15 mouse cellular contexts compared by ENCODE assay signal in genomic region chr6:52674541-52674940, GRCm38 (mm10). TPM values are rescaled to one million over a fixed set of nuclear protein-coding genes. Genes with fewer than 3 reads are reported as not detected.
A peak's percentile ranks its signal among the peaks of the same experiment; 100 is the strongest.
DNase-seq lines count a peak whose midpoint lies in the region; ATAC-seq and TF ChIP-seq lines count a peak whose summit lies in the region.
"Had no signal": no experiment of that assay in that cellular context is flagged by ENCODE, and none has a peak within 500 bp of the region (broad histone marks: within the 10 kb centered on the region; RNA-seq: fewer than 3 reads in every experiment).

No protein-coding gene starts in this region.

- no peak for TF ChIP-seq EP300 in stomach, postnatal 0 days (optimal IDR thresholded peaks at IDR 0.05)

- no peaks in the 10 kb centered on the region for H3K9me3 ChIP-seq in kidney, embryonic 15.5 days (replicated peaks)
- no peaks in the 10 kb centered on the region for H3K9me3 ChIP-seq in stomach, postnatal 0 days (ENCODE audit: control insufficient read depth, low read length)
- H3K9me3 ChIP-seq: liver, embryonic 15.5 days; midbrain, embryonic 10.5 days had no signal

- no peak overlapping the region for H3K4me3 ChIP-seq in cerebellum, adult 2 months (replicated peaks; ENCODE audit: insufficient read depth, low read depth, low read length)
- H3K4me3 ChIP-seq in kidney, embryonic 15.5 days (replicated peaks), result no peak overlapping the region
- no peak overlapping the region for H3K4me3 ChIP-seq in stomach, postnatal 0 days (ENCODE audit: low read depth, low read length)
- H3K4me3 ChIP-seq: liver, embryonic 15.5 days; midbrain, embryonic 10.5 days had no signal

- peak; percentile 15 to 27 for DNase-seq in cerebellum, postnatal 14 days
- no peak for DNase-seq in cerebellum, adult 2 months
- peak; percentile 64 for DNase-seq in kidney, adult 18-20 months
- peak; percentile 24 for DNase-seq in Muller cell, postnatal 12 days (ENCODE audit: inconsistent ontology term)
- DNase-seq in kidney, adult 9 months, result peak; percentile 66
- DNase-seq in embryo, embryonic 10 days (ENCODE audit: low spot score), result no peak
- DNase-seq in stomach, postnatal 0 days (ENCODE audit: low spot score), result no peak
- DNase-seq: cerebellum, adult 9-11 months; layer of hippocampus, postnatal 36 days; lung, postnatal 14 days; thymus, adult 18-20 months had no signal

- H3K9ac ChIP-seq in kidney, embryonic 15.5 days, result no peak overlapping the region
- no peak overlapping the region for H3K9ac ChIP-seq in stomach, postnatal 0 days (ENCODE audit: low read length)
- H3K9ac ChIP-seq: hindbrain, embryonic 14.5 days; liver, embryonic 15.5 days had no signal

- H3K4me1 ChIP-seq in cerebellum, adult 2 months (ENCODE audit: control insufficient read depth, insufficient read depth, low read length), result no peaks in the 10 kb centered on the region; the same call in 1 of the 2 replicates
- peaks cover 16% of the 10 kb centered on the region for H3K4me1 ChIP-seq in kidney, embryonic 15.5 days
- H3K4me1 ChIP-seq in stomach, postnatal 0 days (replicated peaks; ENCODE audit: control insufficient read depth, insufficient read depth), result no peaks in the 10 kb centered on the region; the same call in 1 of the 2 replicates
- H3K4me1 ChIP-seq: liver, embryonic 15.5 days; midbrain, embryonic 10.5 days had no signal

- H3K36me3 ChIP-seq in kidney, embryonic 15.5 days, result no peaks in the 10 kb centered on the region
- no peaks in the 10 kb centered on the region for H3K36me3 ChIP-seq in stomach, postnatal 0 days (ENCODE audit: control insufficient read depth, insufficient read depth, low read length)
- H3K36me3 ChIP-seq: liver, embryonic 15.5 days; midbrain, embryonic 10.5 days had no signal

- H3K27me3 ChIP-seq in cerebellum, adult 2 months (ENCODE audit: control insufficient read depth, insufficient read depth, low read length), result no peaks in the 10 kb centered on the region
- no peaks in the 10 kb centered on the region for H3K27me3 ChIP-seq in kidney, embryonic 15.5 days
- H3K27me3 ChIP-seq in stomach, postnatal 0 days (ENCODE audit: control insufficient read depth, insufficient read depth, low read length), result no peaks in the 10 kb centered on the region
- H3K27me3 ChIP-seq: liver, embryonic 15.5 days had no signal

- H3K4me2 ChIP-seq in kidney, embryonic 15.5 days, result no peak overlapping the region
- H3K4me2 ChIP-seq in stomach, postnatal 0 days (replicated peaks; ENCODE audit: low read depth), result no peak overlapping the region
- H3K4me2 ChIP-seq: hindbrain, embryonic 14.5 days; liver, embryonic 15.5 days had no signal

- no peak for TF ChIP-seq CTCF in cerebellum, adult 2 months (IDR thresholded peaks at IDR 0.05; ENCODE audit: borderline replicate concordance, insufficient read depth, low read depth, low read length)
- no peak for TF ChIP-seq CTCF in stomach, postnatal 0 days (IDR thresholded peaks at IDR 0.05; ENCODE audit: low read depth)

- ATAC-seq in kidney, embryonic 15.5 days (replicated peaks; ENCODE audit: low FRiP score), result no peak
- no peak for ATAC-seq in stomach, postnatal 0 days (ENCODE audit: low FRiP score, low TSS enrichment)

- no peak for TF ChIP-seq POLR2A in cerebellum, adult 2 months (IDR thresholded peaks at IDR 0.05; ENCODE audit: borderline replicate concordance, insufficient read depth, low read length)

- 21% methylated on average over 12 of the region's 12 CpGs for WGBS in cerebellum, adult 2 months
- 59% methylated on average over 12 of the region's 12 CpGs for WGBS in kidney, embryonic 15.5 days
- WGBS in stomach, postnatal 0 days, result 67% methylated on average over 12 of the region's 12 CpGs

- H3K27ac ChIP-seq in cerebellum, adult 2 months (ENCODE audit: insufficient read depth, low read length), result no peak overlapping the region
- no peak overlapping the region for H3K27ac ChIP-seq in kidney, embryonic 15.5 days
- H3K27ac ChIP-seq in stomach, postnatal 0 days (replicated peaks), result no peak overlapping the region
- H3K27ac ChIP-seq: hindbrain, embryonic 14.5 days; liver, embryonic 15.5 days; midbrain, embryonic 10.5 days had no signal

RNA-seq across cellular contexts. Expression of gene Hibadh, which starts 34.4 kb away (rescaled TPM):
- 83.1 and 84.5 TPM in 2 replicates for polyA plus RNA-seq in cerebellum, adult 2 months (2012; rRNA removed)
- polyA plus RNA-seq in kidney, embryonic 15.5 days (2015; fragmentation: Nextera tagmentation; extraction: Ambion mirVana), result 132 and 133 TPM in 2 replicates
- 102 and 107 TPM in 2 replicates for polyA plus RNA-seq in stomach, postnatal 0 days (2015; fragmentation: Nextera tagmentation; extraction: Ambion mirVana)

RNA-seq across cellular contexts. Expression of gene Tax1bp1, which starts 39.0 kb away (rescaled TPM):
- polyA plus RNA-seq in cerebellum, adult 2 months (2012; rRNA removed), result 90.6 and 95.4 TPM in 2 replicates
- polyA plus RNA-seq in kidney, embryonic 15.5 days (2015; fragmentation: Nextera tagmentation; extraction: Ambion mirVana), result 133 and 151 TPM in 2 replicates
- polyA plus RNA-seq in stomach, postnatal 0 days (2015; fragmentation: Nextera tagmentation; extraction: Ambion mirVana), result 125 and 156 TPM in 2 replicates

Comparison
In these comparisons a context has a peak if more than half of its experiments do, and no peak if none do; other contexts are left out.
1. DNase-seq: peak in cerebellum, postnatal 14 days (2 of 2), kidney, adult 18-20 months (single experiment), Muller cell, postnatal 12 days (single experiment) and kidney, adult 9 months (single experiment); none in cerebellum, adult 2 months (0 of 2), embryo, embryonic 10 days (single experiment) and stomach, postnatal 0 days (single experiment).